Mouse (Mus musculus): ENCODE data around the gene Oprl1. TPM values are rescaled to one million over a fixed set of nuclear protein-coding genes. Genes with fewer than 3 reads are reported as not detected.

The Oprl1 gene
- polyA plus RNA-seq, 1 experiment from 2014 or later, result 0.89 TPM

DNA sequence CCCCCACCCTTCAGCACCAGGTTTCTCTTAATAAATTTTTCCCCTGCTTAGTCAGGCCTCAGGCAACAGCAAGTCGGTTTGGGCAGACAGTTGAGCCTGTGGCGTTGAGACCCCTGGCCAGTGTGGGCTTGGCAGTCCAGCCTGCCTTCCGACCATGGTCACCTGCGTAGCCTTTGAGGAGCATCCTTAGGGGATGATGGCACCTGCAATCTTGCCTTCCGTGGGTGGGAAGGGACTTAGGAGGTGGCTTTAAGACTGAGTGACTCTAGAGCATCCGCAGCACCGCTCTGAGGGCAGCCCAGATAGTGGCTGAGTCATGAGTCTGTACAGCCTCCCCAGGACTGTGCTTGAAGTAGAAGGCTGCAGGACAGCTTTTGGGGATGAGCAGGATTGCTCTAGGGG, 34.1 kb upstream of the Oprl1 start:
- H3K9ac ChIP-seq, result peak overlapping the region; percentile 86
- DNase-seq (peak; percentile 27), ATAC-seq (ENCODE audit: insufficient read depth) (peak; percentile 20; the same call in 1 of the 2 replicates)
- H3K27me3 ChIP-seq (ENCODE audit: insufficient read depth, low read length), result no peaks in the 10 kb centered on the region
- WGBS, result 15% methylated on average over 7 of the region's 7 CpGs
- peaks cover 5% of the 10 kb centered on the region; the same call in 1 of the 2 replicates for H3K36me3 ChIP-seq (ENCODE audit: insufficient read depth)
- peaks cover 12% of the 10 kb centered on the region; the same call in 1 of the 2 replicates for H3K4me1 ChIP-seq (ENCODE audit: insufficient read depth)
- H3K4me3 ChIP-seq (ENCODE audit: low read depth, low read length), result peak overlapping the region; percentile 72
- no peaks in the 10 kb centered on the region for H3K9me3 ChIP-seq (ENCODE audit: low read depth, low read length)
- 0 out of 2 replicates have a peak overlapping the region, but pooled peaks have one; percentile 24 for H3K27ac ChIP-seq (ENCODE audit: low read depth)
- peak overlapping the region; percentile 92 for H3K4me2 ChIP-seq
- no peak for TF ChIP-seq CTCF (IDR thresholded peaks at IDR 0.05; ENCODE audit: low read depth)

DNA sequence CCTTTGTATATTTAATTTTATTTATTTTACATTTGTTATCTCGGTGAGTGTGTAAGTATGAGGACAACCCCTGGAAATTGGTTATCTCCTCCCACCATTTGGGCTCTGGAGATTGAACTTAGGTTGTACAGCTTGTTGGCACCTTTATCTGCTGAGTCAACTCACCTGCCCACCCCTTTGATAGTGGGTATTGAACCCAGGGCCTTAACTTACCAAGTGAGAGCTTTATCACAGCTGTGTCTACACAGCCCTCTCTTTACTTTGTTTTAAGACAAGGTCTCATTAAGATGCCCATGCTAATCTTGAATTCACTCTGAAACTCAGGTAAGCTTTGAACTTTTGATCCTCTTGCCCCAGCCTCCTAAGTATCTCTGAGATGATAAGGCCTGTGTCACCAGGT, 32.8 kb upstream of the Oprl1 start:
- H3K9me3 ChIP-seq (ENCODE audit: low read depth, low read length), result no peaks in the 10 kb centered on the region
- 45% methylated on average over 1 of the region's 1 CpGs for WGBS

DNA sequence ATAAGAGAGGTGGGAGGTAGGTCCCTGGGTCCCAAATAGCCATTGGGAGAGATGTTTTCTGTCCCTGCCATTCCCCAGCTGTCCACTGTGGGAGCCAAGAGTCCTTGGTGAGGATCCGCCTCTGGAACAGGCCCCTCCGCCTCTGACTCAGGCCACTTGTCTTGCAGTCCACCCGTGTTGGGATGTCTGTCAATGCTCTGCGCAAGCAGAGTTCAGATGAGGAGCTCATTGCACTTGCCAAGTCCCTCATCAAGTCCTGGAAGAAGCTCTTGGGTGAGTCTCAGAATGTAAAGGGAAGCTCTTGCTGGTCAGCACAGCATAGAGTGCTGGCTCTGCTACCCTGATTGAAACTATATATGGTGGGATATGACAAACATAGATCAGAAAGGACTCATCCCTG, 31.4 kb upstream of the Oprl1 start:
- peaks cover 25% of the 10 kb centered on the region for H3K36me3 ChIP-seq (ENCODE audit: insufficient read depth)
- ATAC-seq (ENCODE audit: insufficient read depth), result no peak
- no peak for DNase-seq
- TF ChIP-seq CTCF (IDR thresholded peaks at IDR 0.05; ENCODE audit: low read depth), result peak; percentile 20
- H3K4me2 ChIP-seq, result no peak overlapping the region
- no peak overlapping the region for H3K27ac ChIP-seq (ENCODE audit: low read depth)
- WGBS, result 63% methylated on average over 4 of the region's 4 CpGs
- peaks cover 12% of the 10 kb centered on the region; the same call in 1 of the 2 replicates for H3K4me1 ChIP-seq (ENCODE audit: insufficient read depth)
- H3K27me3 ChIP-seq (ENCODE audit: insufficient read depth, low read length), result no peaks in the 10 kb centered on the region
- H3K4me3 ChIP-seq (ENCODE audit: low read depth, low read length), result no peak overlapping the region
- H3K9ac ChIP-seq, result no peak overlapping the region
- H3K9me3 ChIP-seq (ENCODE audit: low read depth, low read length), result no peaks in the 10 kb centered on the region

More for the DNA sequence above, 32.8 kb upstream of the Oprl1 start:
- ATAC-seq (ENCODE audit: insufficient read depth), result no peak
- Histone ChIP-seq H3K4me3 (ENCODE audit: low read depth, low read length) (no peak overlapping the region), H3K27ac (ENCODE audit: low read depth) (no peak overlapping the region), H3K27me3 (ENCODE audit: insufficient read depth, low read length) (no peaks in the 10 kb centered on the region), H3K4me1 (ENCODE audit: insufficient read depth) (peaks cover 12% of the 10 kb centered on the region; the same call in 1 of the 2 replicates), H3K4me2 (no peak overlapping the region), H3K9ac (no peak overlapping the region), H3K36me3 (ENCODE audit: insufficient read depth) (peaks cover 17% of the 10 kb centered on the region; the same call in 1 of the 2 replicates)
- DNase-seq, result no peak
- no peak for TF ChIP-seq CTCF (IDR thresholded peaks at IDR 0.05; ENCODE audit: low read depth)

DNA sequence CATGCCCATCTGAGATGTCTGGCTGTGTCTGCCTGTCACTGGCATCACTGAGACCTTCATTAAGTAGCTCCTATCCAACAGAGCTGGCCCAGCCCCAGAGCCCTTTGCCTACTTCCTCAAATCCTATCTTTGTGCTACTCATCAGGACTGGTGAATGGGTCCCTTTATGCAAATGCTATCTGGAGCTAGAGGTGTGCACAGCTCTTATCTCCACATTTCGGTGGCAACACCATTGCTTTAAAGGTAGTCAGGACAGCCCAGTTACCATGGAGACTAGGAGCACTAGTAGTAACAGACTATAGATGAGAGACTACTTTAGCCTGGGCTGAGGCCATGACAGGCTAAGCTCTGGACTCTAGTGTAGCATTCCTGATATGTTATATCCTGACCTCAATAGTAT, 30.1 kb upstream of the Oprl1 start:
- ATAC-seq (ENCODE audit: insufficient read depth), result no peak
- Histone ChIP-seq H3K4me2 (no peak overlapping the region), H3K27me3 (ENCODE audit: insufficient read depth, low read length) (no peaks in the 10 kb centered on the region), H3K4me3 (ENCODE audit: low read depth, low read length) (no peak overlapping the region), H3K27ac (ENCODE audit: low read depth) (no peak overlapping the region), H3K9ac (no peak overlapping the region), H3K4me1 (ENCODE audit: insufficient read depth) (peaks cover 9% of the 10 kb centered on the region; the same call in 1 of the 2 replicates), H3K9me3 (ENCODE audit: low read depth, low read length) (no peaks in the 10 kb centered on the region), H3K36me3 (ENCODE audit: insufficient read depth) (peaks cover 36% of the 10 kb centered on the region)
- no peak for DNase-seq
- WGBS, result 56% methylated on average over 1 of the region's 1 CpGs
- TF ChIP-seq CTCF (IDR thresholded peaks at IDR 0.05; ENCODE audit: low read depth), result no peak

DNA sequence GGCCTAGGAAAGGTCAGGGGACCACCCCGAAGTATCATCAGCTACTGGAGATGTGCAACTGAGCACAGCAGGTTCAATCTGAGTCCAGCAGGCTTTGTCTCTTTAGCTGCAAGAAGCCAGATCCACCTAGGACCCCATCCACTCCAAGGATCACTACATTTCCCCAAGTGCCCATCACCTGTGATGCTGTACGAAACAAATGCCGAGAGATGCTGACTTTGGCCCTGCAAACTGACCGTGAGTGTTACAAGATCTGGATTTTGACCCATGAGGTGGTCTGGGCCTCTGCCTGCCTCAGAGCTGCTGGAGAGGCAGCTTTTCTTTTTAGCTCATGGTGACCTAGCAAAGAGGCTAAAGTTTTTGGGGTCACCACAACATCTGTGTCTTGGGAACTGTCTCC, 29.1 kb upstream of the Oprl1 start:
- peaks cover 7% of the 10 kb centered on the region; the same call in 1 of the 2 replicates for H3K4me1 ChIP-seq (ENCODE audit: insufficient read depth)
- no peak overlapping the region for H3K27ac ChIP-seq (ENCODE audit: low read depth)
- DNase-seq (no peak), ATAC-seq (ENCODE audit: insufficient read depth) (no peak)
- 86% methylated on average over 4 of the region's 4 CpGs for WGBS
- H3K27me3 ChIP-seq (ENCODE audit: insufficient read depth, low read length), result no peaks in the 10 kb centered on the region
- H3K9me3 ChIP-seq (ENCODE audit: low read depth, low read length), result no peaks in the 10 kb centered on the region
- H3K36me3 ChIP-seq (ENCODE audit: insufficient read depth), result peaks cover 41% of the 10 kb centered on the region
- TF ChIP-seq CTCF (IDR thresholded peaks at IDR 0.05; ENCODE audit: low read depth), result no peak
- H3K4me2 ChIP-seq, result no peak overlapping the region
- no peak overlapping the region for H3K4me3 ChIP-seq (ENCODE audit: low read depth, low read length)
- no peak overlapping the region for H3K9ac ChIP-seq

DNA sequence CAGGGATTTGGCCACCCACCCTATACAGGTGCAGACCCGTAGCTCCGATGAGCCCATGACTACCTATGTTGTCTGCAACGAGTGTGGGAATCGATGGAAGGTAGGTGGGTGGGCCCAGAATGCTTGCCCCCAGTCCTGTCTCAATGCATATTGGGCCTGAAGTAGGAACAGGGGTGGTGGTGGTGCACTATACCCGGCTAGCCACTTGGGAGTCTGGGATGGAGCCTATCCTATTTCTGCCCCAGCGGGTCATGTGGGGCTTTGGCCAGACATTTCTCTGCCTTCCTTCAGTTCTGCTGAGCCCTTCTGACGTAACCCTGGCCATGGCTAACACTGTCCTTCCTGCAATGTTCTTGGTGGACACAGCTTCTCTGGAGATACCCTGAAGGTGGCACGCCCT, 27.2 kb upstream of the Oprl1 start:
- H3K36me3 ChIP-seq (ENCODE audit: insufficient read depth), result peaks cover 43% of the 10 kb centered on the region
- peaks cover under 1% of the 10 kb centered on the region; the same call in 1 of the 2 replicates for H3K4me1 ChIP-seq (ENCODE audit: insufficient read depth)
- ATAC-seq (ENCODE audit: insufficient read depth), result no peak
- no peak for DNase-seq
- H3K9me3 ChIP-seq (ENCODE audit: low read depth, low read length), result no peaks in the 10 kb centered on the region
- 95% methylated on average over 8 of the region's 8 CpGs for WGBS
- H3K9ac ChIP-seq, result no peak overlapping the region
- H3K4me2 ChIP-seq, result no peak overlapping the region
- no peak overlapping the region for H3K4me3 ChIP-seq (ENCODE audit: low read depth, low read length)
- no peak for TF ChIP-seq CTCF (IDR thresholded peaks at IDR 0.05; ENCODE audit: low read depth)
- no peak overlapping the region for H3K27ac ChIP-seq (ENCODE audit: low read depth)
- H3K27me3 ChIP-seq (ENCODE audit: insufficient read depth, low read length), result no peaks in the 10 kb centered on the region

DNA sequence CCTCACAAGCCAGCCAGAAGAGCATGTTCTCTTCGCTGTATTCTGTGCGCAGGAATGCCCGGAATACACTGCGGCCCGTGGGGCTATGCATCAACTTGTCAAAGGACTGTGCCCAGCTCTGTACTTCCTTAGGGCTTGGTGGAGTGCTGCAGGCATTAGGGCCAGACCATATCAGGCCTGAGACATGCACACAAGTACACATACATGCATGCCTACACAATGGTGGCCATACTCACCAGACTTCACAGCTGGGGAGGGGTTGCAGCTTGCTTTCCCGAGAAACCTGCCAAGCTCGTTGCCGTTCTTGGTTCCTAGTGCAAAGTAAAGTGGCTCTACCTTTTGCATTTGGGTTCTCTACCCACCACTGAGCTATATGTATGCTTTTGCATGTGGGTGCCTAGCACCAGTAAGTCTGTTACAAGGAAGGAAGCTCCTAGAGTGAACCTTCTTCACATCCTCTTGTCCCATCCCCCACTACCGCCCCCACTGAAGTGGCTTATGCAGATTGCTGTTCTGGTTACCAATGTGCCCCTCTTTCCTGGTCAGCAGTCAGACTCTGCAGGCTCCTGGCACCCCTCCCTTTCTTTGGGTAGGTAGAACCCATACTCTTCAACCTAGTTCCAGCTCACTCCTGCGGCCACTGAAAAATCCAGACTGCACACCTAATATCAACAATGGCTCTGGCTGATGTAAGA, 25.2 kb upstream of the Oprl1 start:
- DNase-seq (no peak), ATAC-seq (ENCODE audit: insufficient read depth) (no peak)
- Histone ChIP-seq H3K4me1 (ENCODE audit: insufficient read depth) (peaks cover 10% of the 10 kb centered on the region; the same call in 1 of the 2 replicates), H3K9ac (no peak overlapping the region), H3K4me3 (ENCODE audit: low read depth, low read length) (no peak overlapping the region), H3K36me3 (ENCODE audit: insufficient read depth) (peaks cover 43% of the 10 kb centered on the region), H3K9me3 (ENCODE audit: low read depth, low read length) (no peaks in the 10 kb centered on the region), H3K4me2 (no peak overlapping the region), H3K27ac (ENCODE audit: low read depth) (no peak overlapping the region), H3K27me3 (ENCODE audit: insufficient read depth, low read length) (no peaks in the 10 kb centered on the region)
- 87% methylated on average over 10 of the region's 10 CpGs for WGBS
- TF ChIP-seq CTCF (IDR thresholded peaks at IDR 0.05; ENCODE audit: low read depth), result no peak

Measured in lung, embryonic 14.5 days (tissue).